Mouse (Mus musculus): Measurements from ENCODE around the gene Trpm2.

Trpm2 gene

DNA sequence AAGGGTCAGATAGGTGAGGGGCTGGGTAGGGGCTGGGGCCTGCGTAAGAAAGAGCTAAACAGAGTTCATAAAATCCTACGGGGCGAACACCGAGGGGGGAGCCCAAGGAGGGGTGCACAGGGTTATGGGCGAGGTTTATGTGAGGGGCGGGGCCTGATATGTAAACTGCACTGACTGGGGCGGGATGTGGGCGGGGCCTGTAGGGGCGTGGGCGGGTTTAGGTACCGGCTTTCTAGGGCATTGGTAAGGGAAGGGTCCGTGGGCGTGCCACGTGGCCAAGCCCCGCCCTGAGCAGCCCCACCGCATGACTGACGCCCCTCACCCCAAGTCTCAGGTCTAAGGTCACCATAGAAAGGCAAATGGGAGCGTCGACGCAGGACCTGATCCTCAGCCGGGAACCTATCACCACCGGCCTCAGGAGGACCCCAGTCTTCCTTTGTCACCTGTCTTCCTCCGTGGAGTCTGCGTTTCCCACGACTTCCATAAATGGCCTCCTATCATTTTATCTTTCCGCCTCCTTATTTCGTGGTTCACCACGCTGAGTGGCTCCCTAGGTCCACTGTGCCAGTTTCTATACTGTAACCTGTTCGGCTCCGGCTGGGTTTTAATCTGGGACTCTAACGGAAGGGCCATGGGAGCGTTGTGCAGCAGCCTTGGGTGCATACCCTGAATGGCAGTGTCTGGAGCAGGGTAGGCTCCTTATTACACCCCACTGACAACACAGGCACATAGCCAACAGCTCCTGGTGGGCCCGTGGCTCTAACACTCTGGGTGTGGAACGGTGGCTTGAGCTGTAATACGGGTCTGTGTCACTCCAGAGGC lies 67.3 kb downstream of the Trpm2 start:
- peak; percentile 88 for DNase-seq (ENCODE audit: low read depth, low spot score)

DNA sequence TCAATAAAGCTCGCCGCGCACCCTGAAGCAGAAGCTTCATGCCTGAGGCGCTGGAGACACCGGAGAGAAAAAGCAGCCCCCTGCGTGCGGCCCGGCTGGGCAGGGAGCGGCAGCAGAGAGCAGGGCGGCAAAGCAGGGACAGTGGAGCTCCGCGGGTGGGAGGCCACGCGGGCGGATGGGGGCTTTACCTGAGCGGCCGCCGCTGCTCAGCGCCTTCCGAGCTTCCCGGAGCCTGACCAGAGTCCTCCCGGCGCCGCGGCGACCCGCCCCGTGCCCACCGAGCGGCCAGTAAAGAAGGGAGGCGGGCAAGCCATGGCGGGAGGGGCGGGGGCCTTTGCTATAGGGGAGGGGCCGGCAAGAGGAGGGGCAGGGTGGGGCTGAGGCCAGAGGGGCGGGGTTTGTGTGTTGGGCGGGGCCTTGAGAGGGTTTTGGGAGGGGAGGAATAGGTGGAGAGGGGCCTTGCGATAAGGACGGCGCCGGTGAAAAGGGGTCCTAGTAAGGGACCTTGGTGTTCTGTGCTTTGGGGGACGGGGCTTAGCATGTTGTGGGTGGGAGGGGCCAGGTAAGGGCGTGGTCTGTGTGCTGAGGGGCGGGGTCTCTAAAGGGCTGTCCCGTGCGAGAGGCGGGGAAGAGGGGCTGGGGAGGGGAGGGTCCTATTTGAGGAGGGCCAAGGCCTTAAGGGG lies 68.0 kb downstream of the Trpm2 start, which contains the start of gene Lrrc3:
Lrrc3 (minus strand) TSS at position 326 of the 683 bp plus-strand sequence.
- DNase-seq (ENCODE audit: low read depth, low spot score) = peak; percentile 65

DNA sequence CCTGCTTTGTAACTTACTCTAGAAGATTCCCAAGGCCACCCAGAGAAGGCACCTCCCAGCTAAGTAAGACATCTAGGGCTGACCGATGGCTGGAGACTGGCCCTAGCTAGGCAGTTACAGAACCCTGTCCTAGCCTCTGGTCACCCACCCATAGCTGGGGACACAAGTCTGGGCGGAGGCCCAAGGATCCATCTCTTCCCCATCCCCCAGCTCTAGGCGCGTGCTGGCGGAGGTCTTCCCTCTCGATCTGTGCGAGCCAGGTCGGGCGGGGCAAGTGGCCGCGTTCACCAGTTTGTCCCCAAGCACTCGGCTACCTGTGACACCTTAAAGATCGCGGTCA lies 68.5 kb downstream of the Trpm2 start:
- DNase-seq (ENCODE audit: low read depth, low spot score) = peak; percentile 26

DNA sequence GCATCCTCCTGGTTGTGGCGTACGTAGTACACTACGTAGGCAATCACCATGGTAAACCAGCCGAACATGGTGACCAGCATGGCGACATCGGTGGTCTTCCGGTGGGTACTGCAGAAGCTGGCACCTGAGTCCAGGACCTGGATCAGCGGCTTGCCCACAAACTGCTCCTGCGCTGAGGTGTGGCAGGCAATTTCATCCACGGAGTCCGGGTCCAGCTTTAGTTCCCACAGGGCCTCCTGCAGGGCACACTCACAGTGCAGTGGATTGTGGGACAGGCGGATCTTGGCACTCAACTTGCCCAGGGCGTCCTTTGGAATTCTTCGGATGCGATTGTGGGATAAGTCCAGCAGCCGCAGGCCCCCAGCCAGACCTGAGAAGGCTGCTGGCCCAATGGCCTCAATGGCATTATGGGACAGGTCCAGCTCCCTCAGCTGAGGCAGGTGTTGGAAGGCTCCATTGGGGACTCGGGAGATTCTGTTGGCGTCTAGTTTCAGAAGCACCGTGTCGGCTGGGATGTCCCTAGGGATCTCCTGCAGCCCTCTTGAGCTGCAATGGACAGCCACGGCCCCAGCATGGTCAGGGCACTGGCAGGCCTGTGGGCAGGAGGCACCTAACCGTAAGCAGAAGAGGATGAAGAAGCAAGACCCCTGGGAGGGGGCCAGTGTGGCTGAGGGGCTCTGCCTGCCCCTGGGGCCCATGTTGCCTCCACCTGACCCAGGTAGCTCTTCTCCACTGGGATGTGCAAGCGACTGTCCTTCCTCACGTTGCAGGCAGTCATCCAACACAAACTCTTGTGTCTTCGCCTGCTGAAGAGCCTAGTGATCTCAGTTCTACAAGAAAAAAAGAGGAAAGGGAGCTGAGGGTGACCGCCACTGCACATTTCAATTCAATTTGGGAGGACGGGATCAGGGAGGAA lies 69.2 kb downstream of the Trpm2 start:
- DNase-seq (ENCODE audit: low read depth, low spot score) = no peak

DNA sequence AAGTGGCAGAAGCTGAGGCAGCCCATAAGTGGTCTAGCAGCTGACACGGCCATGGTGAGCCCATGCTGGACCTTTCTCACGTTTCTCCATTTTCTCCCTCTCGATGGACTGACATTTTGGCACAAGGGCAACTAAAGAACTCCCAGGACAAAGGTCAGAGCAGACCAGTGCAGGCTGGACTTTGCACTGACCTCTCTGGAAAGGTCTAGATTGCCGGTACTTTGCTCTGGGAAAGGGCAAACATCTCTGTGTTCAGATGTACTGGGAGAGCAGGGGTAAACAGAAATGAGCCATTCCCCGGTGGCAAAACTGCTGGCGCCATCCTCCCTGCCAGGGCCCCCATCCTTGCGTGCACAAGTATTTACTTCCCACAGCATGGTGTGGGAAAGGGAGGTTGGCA lies 70.2 kb downstream of the Trpm2 start:
- DNase-seq (ENCODE audit: low read depth, low spot score) = no peak

DNA sequence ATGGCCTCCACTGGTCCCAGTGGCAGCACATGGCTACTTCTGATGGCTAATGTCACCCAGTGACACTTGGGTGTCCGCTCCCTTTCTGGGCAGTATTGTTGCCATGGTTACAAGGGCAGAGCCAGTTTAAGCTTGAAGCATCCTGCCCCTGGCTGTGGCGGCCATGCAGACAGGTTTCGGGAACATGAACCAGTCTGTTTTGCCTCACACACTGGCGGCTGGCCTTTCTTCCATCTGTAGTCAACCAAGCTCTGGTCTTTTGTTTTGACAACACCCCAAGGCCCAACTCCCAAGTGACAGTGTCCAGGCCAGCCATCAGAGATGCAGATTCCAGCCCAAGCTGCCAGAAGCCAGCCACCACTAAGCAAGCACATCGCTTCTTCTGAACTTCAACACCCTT lies 74.8 kb downstream of the Trpm2 start:
- peak; percentile 23 for DNase-seq (ENCODE audit: low read depth, low spot score)

DNA sequence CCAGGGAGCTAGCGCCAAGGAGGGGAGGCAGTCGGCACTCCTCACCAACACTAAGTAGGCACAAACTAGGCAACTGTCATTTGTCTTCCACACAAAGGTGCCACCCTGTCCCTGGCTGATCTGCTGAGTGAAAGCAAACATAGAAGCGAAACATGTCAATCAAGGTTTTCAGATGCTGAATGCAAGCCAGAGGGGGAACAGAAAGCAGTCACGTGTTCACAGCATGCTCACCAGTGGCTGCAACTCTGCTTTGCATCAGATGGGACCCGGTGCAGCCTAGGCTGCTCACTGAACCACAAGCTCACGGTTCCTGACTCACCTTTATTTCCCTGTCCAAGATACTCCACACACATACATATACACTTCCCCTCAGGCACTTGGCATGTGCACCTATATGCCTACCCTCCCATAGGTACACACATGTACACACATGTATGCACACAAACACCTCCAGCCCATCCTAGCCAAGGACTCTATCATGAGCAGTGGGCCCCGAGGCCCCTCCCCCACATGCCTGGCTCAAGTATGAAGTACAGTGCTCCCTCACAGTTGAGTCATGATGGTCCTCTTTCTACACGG lies 79.3 kb downstream of the Trpm2 start:
- peak; percentile 39 for DNase-seq (ENCODE audit: low read depth, low spot score)

DNA sequence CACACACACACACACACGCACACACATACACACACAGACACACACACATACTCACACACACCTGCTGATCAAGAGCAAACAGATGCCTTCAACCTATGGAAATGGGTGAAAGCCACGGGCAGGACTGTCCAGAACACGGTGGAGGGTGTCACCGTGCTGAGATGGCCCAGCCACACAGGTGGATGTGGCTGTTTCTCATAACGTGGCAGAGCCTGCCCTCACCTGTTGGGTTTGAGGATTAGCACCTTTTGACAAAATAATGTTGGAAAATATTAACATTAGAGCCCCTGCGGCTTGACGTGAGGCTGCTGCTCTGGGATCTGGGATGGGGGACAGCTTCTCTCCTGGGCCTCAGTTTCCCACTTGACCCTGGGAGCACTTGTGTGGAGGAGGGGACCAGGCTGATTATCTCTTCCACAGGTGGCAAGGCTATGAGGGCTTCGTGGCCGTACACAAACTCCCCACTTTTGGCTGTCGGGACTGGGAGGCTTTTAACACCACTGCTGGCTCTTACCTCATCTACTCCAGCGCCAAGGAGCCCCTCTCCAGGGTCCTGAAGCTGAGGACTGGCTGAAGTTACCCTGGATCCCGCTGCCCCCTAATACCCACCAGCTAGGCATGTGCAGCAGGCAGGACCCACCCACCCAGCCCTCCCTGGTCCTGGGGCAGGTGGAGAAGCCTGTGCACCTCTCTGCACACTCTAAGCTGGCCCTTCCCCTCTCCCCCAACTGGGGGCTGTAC lies 84.2 kb downstream of the Trpm2 start:
- DNase-seq (ENCODE audit: low read depth, low spot score) = peak; percentile 16

DNA sequence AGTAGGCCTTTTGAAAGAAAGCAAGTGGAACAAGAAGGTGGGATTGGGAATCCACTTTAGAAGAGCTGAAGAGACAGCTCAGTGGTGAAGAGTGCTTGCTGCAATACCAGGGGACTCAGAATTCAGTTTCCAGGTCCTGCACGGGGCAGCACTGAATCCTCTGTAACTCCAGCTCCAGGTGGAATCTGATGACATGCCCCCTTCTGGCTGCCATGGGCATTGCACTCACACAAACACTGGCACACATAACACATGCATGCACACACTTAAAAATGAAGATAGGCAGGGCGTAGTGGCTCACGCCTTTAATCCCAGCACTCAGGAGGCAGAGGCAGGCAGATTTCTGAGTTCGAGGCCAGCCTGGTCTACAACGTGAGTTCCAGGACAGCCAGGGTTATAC lies 87.8 kb downstream of the Trpm2 start:
- no peak for DNase-seq (ENCODE audit: low read depth, low spot score)

DNA sequence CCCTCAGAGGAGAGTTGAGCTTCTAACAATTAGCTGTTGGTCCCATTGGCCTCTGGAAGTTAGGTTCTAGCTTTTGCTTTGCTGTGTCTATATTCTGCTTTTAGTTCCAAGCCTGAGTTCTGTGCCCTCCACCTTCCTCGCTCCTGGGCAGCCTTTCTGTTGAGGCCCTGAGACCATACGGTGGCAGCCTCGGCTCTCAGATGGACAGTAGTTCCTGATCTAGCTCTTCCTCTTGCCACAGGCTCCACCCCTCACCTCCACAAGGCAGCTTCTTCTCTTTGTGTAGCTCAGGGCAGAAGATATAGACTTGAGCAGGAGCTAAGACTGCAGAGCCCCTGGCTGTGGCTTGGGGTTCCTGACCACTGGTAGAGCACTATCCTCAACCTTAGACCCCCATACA lies 90.1 kb downstream of the Trpm2 start:
- DNase-seq (ENCODE audit: low read depth, low spot score) = peak; percentile 18

DNA sequence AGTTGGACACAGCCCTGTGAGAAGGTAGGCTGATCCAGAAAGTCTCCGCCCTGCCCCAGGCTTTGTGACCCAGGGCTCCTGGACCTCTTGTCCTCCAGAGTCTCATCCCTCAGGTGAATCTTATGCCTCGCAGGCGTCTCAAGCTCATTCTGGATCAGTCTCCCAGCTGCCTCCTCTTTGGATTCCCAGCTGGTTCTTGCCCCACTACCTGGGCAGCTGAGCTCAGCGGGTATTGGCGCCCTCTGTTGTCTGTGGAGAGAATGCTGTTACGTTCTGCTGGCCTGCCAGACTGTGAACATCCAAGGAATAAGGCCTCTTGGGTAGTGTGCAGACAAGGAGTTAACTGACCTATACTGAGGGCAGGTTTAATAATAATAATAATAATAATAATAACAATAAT lies 91.4 kb downstream of the Trpm2 start:
- DNase-seq (ENCODE audit: low read depth, low spot score) = peak; percentile 43

DNA sequence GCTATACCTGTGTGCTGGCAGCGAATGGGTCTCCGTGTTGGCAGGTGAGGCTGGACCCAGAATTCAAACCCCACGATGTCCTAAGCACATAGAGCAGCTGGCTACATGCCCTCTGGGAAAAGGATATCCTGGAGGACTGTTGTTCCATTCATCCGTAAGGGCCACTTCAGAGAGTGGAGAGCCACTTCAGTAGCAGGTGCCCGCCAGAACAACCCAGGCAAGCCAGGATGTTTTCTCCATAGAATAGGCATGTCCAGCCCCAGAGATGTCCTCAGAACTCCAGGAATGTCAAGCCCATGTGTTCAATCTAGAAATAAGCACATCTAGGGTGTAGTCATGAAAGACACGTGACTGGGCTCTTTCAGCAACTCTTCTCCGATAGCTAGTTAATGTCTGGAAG lies 100.7 kb downstream of the Trpm2 start:
- DNase-seq (ENCODE audit: low read depth, low spot score) = no peak

DNA sequence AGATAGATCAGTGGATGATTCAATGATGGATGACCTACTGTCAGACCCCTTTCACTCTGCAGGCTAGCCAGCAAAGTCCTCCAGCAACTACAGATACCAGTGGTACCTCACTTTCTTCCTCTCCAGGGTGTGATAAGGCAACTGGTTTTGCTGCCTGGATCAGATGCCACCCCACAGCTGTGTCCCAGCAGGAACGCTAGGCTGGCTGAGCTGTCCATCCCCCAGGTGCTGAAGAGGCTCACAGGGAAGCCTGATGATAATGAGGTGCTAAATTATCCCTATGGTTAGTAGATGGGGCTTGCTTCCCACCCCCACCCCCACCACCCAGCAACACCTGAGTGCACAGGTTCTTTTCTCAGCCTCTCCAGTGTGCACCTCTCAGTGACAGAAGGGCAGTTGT lies 102.8 kb downstream of the Trpm2 start:
- no peak for DNase-seq (ENCODE audit: low read depth, low spot score)

DNA sequence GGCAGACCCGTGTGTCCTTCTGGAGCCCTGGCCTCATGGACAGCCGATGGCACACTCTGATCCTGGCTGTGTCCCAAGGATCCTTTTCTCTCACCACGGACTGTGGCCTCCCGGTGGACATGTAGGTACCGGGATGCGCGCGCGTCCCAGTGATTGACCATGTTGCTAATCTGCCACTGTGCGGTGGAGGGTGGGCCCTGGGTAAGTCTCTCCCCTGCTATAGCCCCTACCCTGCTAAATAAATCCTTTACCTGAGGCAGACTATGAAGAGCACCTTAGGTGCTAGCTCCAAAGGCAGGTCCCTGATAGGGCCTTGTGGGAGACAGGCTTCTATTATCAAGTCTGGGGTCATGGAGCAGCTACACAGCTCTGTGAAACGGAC lies 105.6 kb downstream of the Trpm2 start:
- no peak for DNase-seq (ENCODE audit: low read depth, low spot score)

DNA sequence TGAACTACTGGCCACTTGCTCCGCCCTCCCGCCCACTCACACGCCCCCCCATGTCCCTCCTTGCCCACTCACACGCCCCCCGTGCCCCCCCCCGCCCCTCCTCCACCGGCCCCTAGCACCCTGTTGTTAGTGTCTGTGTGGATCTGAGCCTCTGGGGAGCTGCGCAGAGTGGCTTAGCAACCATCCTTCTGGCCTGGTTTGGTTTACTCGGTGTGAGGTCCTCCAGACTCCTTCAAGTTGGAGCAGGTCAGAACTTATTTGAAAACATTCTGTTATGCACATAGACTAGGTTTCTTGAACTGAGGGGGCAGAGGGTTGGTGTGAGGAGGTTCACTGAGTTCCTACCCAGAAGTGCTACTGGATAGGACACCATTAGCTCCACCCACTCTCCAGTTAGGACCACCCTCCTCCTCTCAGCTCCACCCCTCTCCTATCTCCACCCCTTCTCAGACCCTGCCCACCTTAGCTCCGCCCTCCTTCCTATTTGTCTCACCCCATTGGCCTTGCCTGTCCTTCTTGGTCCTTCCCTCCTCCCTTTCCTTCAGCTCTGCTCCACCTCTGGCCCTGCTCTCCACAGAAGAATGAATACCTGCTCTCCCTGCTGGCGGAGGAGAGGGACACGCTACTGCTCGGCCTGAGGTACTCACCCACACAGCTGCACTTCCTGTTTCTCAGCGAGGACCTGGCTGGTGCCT lies 106.1 kb downstream of the Trpm2 start:
- DNase-seq (ENCODE audit: low read depth, low spot score) = peak; percentile 55

DNA sequence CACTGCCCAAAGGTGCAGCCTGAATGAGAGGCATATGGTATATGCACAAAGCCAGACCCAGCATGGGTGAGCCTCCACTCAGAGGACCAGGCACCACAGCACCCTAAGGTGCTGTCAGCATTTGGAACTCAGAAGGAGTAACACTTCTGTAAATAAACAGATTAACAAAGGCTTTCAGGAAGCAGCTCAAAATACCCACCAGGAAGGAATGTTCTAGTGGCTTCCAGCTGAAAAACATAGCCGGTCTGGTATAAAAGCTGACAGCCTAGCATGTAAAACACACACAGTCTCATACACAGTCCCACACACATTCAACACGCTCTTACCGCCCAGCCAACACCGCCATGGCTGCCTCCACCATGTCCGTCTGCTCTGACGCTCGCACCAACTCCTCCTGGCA lies 108.7 kb downstream of the Trpm2 start, which contains the start of gene Gm3285:
Gm3285 (plus strand) TSS at position 301 of the 400 bp plus-strand sequence.
- DNase-seq (ENCODE audit: low read depth, low spot score) = no peak
